Mouse (Mus musculus) spleen, adult 2 months (tissue): ENCODE results near the gene A2m.

Source experiments
- CTCF ChIP-seq: fragments of 200-500 bp; IDR thresholded peaks from 2 replicates; pipeline ENCODE4 v1.5.1; 2011; ENCODE audit warnings: mild to moderate bottlenecking, inconsistent platforms; ENCODE audit not compliant: insufficient read depth, insufficient read length, insufficient replicate concordance; ENCODE audit errors: extremely low read depth
- POLR2A ChIP-seq: fragments of 200-500 bp; IDR thresholded peaks from 2 replicates; pipeline ENCODE4 v1.6.1; 2011; ENCODE audit warnings: low read depth, low read length, inconsistent platforms

DNA sequence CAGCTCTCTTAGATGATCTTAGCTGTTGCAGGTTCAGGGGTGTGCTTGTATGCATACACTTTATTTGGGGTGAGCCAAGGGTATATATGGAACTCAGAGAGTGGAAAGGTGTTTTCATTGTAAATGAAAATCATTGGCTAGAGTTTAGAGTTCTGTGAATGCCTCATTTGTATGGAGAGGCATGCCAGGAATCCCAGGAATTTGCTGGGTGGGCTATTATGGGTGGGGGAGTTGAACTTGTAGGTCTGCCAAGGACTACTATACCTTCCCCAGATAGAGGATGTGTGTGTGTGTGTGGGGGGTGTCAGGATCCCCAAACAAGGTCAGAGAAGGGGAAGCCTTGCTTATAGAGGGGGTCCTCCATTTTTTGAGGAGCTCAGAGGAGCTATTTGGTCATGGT is 27.3 kb upstream of the A2m start:
- TF ChIP-seq POLR2A (no peak), CTCF (no peak)
